Mouse (Mus musculus): ENCODE results near the gene Sh3gl2.

- TF ChIP-seq RCOR1 (conservative IDR thresholded peaks at IDR 0.05; ENCODE audit: low read depth, low read length), result no peak
- no peak for TF ChIP-seq MEF2A (IDR thresholded peaks at IDR 0.05; ENCODE audit: borderline replicate concordance, low read depth, low read length)
- no peak for TF ChIP-seq TBP (conservative IDR thresholded peaks at IDR 0.05; ENCODE audit: low read depth, low read length)
- TF ChIP-seq CTCF (conservative IDR thresholded peaks at IDR 0.05 in 1 of 2, IDR thresholded peaks at IDR 0.05 in 1 of 2; ENCODE audit: low read depth in 2 of 2, low read length in 2 of 2), result no peak
- no peak for TF ChIP-seq EP300 (IDR thresholded peaks at IDR 0.05; ENCODE audit: low read length)
- no peak for TF ChIP-seq MYC (IDR thresholded peaks at IDR 0.05; ENCODE audit: low read depth, low read length)
- no peak for TF ChIP-seq SIN3A (IDR thresholded peaks at IDR 0.05; ENCODE audit: low read length)
- no peak for TF ChIP-seq USF1 (IDR thresholded peaks at IDR 0.05; ENCODE audit: low read depth, low read length)
- TF ChIP-seq POLR2A (IDR thresholded peaks at IDR 0.05; ENCODE audit: low read depth, low read length), result no peak
- no peak for TF ChIP-seq TCF12 (IDR thresholded peaks at IDR 0.05; ENCODE audit: low read depth, low read length)
- no peak for TF ChIP-seq ZMIZ1 (IDR thresholded peaks at IDR 0.05; ENCODE audit: low read depth, low read length)
- no peak for TF ChIP-seq UBTF (IDR thresholded peaks at IDR 0.05; ENCODE audit: low read depth, low read length)
- TF ChIP-seq ZKSCAN1 (IDR thresholded peaks at IDR 0.05; ENCODE audit: borderline replicate concordance, low read depth, low read length), result no peak
Measured at GRCm38 (mm10) chr4:85336356-85336755, 131.4 kb downstream of the Sh3gl2 start.
